Mouse (Mus musculus): ENCODE measurements around the gene Gm136.
"Not testable (repeated sequence)": the region's sequence is repeated elsewhere in the genome, so short reads cannot be mapped to it uniquely, and the experiment has no call there.

Gm136 gene

DNA sequence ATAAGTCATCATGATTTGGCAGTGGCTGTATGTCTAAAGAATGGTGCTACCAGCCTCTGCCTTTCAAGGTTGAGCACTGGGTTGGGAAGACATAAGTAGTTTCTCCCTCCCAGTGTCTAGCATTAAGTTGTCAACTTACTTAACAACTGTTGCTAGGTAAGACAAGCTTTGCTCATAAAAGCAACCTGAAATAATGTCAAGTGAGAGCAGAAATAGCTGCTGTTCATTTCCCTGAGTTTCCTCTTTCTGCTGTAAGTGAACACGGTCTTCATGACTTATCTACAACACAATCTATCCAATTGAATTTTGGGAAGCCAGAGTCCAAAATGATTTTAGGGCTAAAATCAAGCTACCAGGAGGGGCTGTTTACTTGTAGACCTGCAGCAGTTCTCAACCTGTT, at the start of gene Gm136:
Gene Gm136 (minus strand): TSS at position 101 of the 400 bp plus-strand sequence.
- no peak for DNase-seq (ENCODE audit: low spot score in 2 of 2)

DNA sequence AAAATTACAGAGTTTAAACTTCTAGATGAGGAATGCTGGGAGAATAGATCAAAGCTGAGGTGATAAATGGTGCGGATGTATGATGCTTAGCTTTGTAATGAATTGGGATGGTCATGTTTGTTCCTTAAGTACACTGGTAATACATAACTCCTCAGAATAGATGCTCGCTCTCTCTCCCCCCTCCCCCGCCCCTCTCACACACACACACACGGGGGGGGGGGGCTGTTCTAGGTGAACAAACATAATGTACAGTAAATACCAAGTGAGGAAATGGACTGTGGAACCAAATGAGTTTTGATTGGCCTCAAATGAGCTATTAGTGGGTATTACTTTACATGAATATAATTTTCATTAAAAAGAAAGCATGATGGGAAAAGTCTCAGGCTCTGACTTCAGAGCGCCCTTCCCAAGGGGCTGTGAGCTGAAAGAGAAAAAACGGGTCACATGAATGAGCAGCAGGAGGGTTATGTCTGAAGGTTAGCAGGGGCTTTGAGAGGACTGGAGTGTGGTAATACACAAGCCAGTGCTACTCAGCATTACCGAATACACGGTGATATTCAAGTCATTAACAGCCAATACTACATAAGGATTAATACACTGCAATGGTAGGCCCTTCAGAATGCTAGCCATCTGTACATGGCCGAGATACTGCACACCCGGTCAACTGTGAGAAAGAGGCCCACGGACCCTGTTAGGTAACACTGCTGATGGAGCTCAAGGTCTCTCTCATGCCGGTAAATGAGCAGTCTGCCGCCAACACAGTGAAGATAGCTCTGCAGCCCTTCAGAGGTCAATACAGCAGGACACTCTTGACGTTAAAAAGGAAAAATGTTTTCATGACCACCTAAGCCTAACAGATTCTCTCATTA, 45.3 kb upstream of the Gm136 start:
- DNase-seq (ENCODE audit: low spot score in 2 of 2) = no peak

DNA sequence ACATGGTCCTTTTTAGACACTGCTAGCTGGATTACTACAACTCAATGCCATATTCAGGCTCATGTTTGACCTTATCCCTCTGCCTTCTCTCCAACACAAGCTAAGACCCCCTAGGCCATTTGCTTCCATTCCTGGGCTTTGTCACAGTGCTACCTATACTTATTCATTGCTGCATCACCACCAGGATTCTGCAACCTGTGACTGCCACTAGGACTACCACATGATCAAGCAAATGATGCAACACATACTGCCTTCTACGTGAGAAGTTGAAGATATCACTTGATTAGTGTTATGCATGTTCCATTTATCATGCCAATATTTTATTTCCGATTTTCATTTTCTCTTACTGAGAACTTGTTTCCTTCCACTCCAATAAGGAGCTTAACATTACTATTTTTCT, 41.9 kb upstream of the Gm136 start:
- DNase-seq (ENCODE audit: low spot score in 2 of 2) = no peak

DNA sequence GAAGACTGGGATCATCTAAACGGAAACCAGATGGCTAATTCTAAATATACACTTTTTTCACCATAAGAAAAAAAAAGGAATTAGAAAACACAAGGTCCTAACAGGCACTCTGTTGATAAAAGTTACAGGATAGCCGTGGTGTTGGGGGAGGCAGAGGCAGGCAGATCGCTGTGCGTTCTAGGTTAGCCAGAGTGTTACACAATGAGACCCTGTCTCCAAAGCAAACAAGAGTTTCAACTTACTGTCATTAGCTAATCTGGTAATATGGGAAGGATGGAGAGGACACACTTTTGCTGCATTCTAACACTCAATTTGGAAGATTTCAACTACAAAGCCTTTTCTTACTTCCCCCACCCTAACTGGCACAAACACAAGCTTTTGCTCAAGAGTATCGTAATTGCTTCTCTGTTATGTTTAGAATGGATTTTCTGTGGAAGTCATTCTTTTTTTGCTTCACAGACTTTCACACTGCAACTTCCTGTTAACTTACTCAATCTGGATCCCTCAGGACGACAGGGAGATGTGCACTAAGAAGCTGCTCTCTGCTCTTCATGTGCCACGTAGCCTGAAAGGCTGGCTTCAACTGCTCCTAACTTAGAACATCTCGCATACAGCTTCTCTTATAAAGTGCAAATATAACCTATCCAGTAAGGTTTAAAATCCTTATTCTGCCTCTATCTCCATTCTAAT, 41.4 kb upstream of the Gm136 start:
- DNase-seq (ENCODE audit: low spot score in 2 of 2) = no peak

DNA sequence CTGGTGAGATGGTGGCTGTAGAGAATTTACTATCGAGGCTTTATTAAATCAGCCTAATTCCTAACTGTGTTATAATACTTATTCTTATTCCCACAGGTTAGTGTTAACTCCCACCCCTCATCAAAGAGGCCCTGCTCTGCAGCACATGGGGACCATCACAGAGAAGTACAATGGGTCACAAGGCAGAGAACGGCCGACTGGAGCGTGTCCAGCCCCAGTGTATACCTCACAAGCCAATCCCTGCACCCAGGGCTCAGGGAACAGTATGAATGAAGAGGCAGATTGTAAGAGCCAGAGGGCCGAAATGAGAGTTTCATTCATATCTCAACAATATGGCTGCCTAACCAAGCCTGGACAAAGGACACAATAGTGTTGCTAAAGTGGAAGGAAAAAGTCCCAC, 40.2 kb upstream of the Gm136 start:
- no peak for DNase-seq (ENCODE audit: low spot score in 2 of 2)

DNA sequence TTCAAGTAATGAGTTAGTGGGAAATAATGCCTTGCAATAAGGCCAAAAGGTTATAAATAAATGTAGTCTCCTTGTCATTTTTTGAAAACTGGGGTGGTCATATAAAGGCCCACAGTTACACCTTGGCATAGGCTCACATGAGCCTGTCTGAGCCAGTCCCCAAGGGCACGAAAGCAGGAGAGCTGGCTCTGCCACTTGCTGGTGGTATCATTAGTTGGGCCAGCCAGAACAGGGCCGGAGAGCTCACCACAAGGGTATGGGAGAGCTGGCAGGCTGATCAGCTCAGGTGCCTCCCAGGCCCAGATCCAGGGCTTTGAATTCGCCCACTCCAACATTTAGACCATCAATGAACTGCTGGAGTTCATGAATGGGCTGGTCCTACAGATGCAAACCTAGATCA, 30.4 kb upstream of the Gm136 start:
- DNase-seq (ENCODE audit: low spot score in 2 of 2) = no peak

DNA sequence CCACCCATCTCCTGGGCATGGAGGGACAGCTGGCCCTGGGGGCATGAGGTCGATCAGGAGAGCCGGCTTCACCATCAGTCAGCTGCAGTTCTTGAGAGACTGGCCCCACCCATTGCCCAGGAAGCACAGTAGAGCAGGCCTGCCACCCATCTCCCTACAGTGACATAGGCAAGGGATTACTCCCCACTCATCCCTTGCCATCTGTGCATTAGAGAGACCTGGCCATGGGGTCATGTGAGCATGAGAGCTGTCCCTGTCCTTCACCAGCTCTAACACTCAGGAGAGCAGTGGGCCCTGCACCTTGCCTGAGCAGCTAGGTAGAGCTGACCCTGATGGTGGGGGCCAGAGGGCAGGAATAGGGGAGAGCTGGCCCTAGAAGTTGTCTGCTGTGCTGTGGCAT, 29.6 kb upstream of the Gm136 start:
- DNase-seq (ENCODE audit: low spot score in 2 of 2) = no peak

DNA sequence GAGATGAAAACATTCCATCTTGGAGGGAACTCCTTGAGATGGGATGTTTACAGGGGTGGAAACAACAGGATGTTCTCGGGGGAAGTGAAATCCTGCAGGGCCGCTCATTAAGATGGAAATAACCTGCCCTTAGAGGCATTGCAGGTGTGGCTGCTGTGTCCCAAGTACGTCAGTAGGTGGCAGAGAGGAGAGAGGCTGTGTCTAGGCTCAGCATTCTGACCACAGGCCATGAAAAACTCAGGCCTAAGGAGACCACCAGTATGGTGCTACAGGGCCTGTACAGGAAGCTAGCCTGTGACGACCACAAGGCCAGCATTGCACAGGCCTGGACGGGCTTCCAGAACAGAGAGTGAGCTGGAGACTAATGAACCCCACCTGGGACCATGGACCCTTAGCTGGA, 28.8 kb upstream of the Gm136 start:
- DNase-seq (ENCODE audit: low spot score in 2 of 2) = peak in 1 of 2 experiments; percentile 15

DNA sequence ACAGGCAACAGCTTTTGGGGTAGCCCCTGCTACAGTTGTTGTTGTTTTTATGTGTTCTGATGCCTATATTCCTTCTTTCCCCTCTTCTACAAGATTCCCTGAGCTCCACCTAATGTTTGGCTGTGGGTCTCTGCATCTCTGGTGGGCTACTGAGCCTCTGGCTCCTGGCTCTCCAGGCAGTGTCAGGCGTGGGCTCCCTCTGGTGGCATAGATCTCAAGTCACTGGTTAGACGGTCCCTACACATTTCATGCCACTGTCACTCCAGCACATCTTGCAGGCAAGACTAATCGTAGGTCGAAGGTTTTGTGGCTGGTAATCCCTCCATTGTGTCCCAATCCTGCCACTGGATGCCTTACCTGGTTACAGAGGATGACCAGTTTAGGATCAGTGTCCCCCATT, 26.7 kb upstream of the Gm136 start:
- peak in 1 of 2 experiments; percentile 18 for DNase-seq (ENCODE audit: low spot score in 2 of 2)

DNA sequence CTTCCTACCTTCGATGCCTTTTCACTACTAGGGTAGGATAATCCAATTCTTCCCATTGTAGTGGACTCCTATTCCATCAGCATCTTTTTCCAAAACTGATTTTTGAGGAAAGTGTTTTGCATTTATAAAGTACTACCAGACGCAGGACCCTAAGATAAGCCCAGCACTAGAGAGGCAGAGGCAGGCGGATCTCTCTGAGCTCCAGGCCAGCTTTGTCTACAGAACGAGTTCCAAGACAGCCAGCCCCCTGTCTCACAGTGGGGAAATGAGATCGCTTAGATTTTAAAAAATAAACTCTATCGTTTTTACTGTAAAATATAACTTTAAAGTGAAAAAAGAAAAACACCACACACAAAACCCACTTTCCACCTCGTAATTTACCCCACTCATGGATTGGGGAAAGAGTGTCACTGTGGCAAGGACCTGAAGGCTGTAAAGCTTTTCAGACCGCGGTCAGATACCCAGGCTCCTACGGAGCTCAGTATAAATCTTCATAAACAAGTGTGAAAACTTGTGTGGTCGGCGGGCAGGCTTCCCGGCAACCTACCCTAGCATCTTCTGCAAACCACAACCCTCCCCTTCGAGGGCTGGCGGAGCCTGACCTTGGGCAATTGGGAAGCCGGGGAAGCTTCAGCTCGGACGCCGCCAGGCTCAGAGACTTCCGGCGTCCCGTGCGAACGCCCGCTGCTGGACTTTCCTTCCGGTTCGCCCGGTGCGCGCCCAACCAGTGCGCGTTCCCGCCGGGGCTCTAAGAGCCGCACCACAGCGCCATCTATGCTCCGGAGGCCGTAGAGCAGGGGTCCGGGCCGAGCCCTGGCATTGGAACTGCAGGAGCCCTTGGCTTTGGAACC, 21.8 kb upstream of the Gm136 start, which contains the start of gene Smim8:
Gene Smim8 (minus strand): TSS at position 747 of the 851 bp plus-strand sequence.
- DNase-seq (ENCODE audit: low spot score in 2 of 2) = peak; percentile 75 to 91

DNA sequence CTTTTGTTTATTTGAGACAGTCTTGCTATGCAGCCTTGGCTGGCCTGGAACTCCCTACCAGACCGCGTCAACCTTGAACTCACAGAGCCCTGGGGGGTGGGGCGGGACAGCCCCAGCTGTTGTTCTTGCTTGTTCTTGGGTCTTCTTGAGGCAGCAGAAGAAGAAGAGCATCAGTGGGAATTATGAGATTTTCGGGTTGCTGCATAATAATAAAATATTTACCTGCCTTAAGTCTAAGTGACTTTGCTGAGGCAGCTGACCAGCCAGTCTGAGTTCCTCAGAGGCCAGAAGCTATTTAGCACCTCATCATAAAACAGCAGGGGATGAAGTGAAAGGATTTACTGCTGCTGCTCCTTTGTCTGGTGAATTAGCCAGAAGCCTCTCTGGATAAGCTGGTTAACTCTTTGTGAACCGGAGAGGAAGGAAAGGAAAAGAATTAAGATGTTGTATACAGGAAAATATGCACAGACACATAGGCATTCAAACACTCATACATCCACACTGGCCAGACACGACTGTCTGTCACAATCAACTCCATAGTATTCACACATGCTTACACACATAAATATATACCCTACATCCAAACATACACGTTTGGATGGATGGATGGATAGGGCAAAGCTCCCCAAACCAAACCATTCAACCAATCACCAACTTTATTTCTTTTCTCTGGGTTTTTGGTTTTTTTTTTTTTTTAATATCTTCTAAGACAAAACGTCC, 15.7 kb upstream of the Gm136 start:
- DNase-seq (ENCODE audit: low spot score in 2 of 2) = no peak

DNA sequence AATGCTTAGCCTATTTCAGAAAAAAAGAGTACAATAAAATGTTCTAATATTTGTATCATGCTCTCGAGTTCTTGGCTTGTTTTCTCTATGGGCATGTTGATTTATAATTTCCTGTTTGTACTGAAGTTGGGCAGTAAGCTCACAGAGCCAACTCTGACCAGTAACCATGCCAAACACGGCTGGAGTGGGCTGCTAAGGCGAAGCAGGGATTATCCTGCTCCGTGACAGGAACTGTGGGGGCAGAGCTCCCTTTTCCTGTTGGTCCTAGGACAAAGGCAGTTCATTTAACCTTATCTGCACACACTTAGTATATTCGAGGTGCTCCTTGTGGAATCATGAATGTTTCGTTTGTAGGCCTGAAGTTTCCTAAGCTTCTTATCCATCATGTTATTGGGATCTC, 6.8 kb downstream of the Gm136 start:
- DNase-seq (ENCODE audit: low spot score in 2 of 2) = no peak

DNA sequence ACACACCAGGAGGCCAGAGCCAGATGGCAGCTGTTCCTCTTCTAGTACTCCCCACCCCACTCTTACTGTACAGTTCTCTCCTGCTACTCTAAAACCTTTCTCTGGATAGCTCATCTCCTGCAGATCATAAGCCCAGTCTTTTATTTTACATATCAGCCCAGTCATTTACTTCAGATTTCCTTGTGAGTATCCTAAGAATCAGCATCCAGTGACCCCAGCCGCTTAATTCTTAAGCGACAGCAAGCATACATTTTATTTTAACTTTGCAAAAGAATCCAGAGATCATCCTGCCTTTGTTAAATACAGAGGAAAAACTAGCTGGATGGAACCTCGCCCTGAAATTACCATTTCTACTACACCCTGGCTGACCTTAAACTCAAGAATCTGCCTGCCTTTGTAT, 21.6 kb downstream of the Gm136 start:
- DNase-seq (ENCODE audit: low spot score in 2 of 2) = no peak

DNA sequence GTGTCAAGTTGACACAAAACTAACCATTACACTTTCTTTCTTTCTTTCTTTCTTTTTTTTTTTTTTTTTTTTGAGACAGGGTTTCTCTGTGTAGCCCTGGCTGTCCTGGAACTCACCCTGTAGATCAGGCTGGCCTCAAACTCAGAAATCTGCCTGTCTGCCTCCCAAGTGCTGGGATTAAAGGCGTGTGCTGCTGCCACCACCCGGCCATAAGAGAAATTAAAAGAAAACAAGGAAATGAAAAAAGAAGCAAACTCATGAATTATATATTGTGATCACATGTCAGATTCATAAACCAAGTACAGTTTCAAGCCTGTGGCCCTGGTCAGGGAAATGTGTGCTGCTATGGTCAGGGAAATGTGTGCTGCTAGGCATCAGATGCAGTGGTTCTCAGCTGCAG, 22.6 kb downstream of the Gm136 start:
- not testable (repeated sequence) for DNase-seq (ENCODE audit: low spot score in 2 of 2)

DNA sequence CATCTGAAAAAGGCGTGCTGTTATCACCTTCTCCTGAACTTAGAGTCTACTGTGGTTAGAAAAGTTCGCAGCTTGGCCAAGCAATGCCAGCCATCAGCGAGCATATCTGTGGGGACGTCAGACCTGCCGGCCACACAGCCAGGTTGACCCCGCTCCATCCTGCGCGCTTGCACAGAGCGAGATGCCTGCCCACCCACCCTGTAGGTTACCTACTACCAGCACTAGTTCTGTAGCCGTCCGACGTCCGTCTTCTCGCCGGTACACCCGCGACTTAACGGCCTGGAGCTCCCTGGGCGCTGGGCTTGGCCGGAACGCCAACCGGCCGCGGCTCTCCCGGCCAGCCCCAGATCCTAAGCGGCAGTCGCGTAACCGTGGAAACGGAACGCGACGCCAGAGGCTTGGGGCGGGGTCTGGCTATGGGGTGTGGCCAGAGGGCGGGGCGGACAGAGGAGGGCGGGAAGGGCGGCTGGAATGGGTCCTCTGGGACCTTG, 26.2 kb downstream of the Gm136 start, which contains the start of gene Cfap206:
Gene Cfap206 (minus strand): TSS at position 356 of the 491 bp plus-strand sequence.
- DNase-seq (ENCODE audit: low spot score in 2 of 2) = peak in 1 of 2 experiments; percentile 6

DNA sequence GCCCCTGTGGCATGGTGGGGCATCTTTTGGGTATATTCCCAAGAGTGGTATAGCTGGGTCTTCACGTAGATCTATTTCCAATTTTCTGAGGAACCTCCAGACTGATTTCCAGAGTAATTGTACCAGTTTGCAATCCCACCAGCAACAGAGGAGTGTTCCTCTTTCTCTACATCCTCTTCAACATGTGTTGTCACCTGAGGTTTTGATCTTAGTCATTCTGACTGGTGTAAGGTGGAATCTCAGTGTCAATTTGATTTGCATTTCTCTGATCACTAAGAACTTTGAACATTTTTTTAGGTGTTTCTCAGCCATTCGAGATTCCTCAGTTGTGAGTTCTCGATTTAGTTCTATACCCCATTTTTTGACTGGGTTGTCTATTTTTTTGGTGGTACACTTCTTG, 30.4 kb downstream of the Gm136 start:
- not testable (repeated sequence) for DNase-seq (ENCODE audit: low spot score in 2 of 2)

DNA sequence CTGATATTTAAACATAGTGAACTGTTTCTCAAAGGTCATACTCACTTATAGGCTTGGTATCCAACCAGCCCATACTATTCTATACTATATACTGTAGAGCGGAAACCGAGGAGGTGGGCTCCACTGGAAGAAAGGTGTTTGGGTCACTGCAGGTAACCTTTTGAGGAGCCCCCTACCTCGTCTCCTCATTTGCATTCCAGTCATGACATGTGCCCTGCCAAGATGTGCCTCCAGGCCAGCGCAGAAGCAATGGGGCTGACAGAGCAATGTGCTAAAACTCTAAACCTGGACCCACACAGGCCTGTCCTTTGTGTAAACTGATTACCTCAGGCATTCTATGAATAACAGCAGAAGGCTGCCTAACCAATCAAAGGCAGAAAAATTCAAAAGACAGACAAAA, 31.8 kb downstream of the Gm136 start:
- no peak for DNase-seq (ENCODE audit: low spot score in 2 of 2)

DNA sequence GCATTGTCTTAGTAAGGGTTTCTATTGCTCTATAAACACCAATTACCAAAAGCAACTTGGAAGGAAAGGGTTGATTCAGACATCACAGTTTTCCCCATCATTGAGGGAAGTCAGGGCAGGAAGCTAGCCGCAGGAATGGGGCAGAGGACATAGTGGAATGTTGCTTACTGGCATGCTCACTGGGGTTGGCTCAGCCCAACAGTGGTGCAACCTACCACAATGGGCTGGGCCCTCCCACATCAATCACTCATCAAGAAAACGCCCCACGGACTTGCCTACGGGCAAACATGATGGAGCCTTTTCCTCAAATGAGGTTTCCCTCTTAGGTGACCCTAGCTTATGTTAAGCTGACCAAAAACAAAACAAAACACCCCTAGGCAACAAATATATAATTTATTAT, 32.9 kb downstream of the Gm136 start:
- no peak for DNase-seq (ENCODE audit: low spot score in 2 of 2)

DNA sequence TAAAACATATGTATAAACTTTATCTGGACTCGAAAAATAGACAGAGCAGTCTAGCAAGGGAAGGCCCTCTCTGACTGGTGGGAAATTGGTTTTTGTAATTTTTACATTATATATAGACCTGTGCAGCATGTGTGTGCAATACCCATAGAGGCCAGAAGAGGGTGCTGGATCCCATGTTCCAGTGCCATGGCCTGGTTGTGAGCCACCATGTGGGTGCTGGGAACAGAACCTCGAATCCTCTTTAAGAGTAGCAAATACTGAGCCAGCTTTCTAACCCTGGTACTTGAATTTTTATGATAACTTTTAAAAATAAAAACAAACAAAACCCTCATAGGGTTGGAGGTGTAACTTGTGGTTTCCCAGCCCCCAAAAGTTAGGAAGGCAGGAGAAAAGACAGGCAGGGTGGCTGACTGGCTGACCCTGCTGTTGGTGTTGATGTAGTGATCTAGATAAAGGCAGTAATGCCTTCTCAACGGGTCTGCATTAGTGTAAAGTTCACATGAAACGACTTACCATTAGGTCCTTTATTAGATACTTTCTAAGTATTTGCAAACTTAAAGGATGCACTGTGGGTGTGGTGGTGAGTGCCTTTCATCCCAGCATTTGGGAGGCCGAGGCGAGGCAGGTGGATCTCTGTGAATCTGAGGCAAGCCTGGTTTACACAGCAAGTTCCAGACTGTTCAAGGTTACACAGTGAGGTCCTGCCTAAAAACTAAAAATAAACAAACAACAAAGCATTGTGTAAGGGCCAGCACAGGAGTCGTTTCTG, 35.8 kb downstream of the Gm136 start:
- DNase-seq (ENCODE audit: low spot score in 2 of 2) = no peak

DNA sequence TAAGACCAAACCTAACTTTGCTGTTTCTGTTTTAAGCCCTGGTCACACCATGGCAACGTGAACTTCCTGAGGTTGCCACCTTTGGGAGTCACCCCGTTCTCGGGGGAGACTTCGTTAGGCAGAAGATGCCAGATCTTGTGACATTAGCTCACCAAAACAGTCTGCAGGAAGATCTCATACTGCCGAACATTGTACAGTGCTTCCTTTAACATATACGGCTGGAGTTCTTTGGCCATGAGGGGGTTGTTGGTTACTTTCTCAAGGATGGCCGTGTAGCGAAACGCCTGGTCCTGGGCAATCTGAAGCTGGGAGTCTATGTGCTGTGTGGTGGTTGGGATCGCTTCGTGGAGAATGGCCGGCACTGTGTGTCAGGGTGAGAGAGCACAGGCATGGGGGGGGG, 36.6 kb downstream of the Gm136 start:
- DNase-seq (ENCODE audit: low spot score in 2 of 2) = no peak
